20 mouse cellular contexts compared by ENCODE assay signal in genomic region chr2:114058226-114058796, GRCm38 (mm10). TPM values are rescaled to one million over a fixed set of nuclear protein-coding genes. Genes with fewer than 3 reads are reported as not detected.
DNase-seq lines count a peak whose midpoint lies in the region; ATAC-seq and TF ChIP-seq lines count a peak whose summit lies in the region.
"Had no signal": no experiment of that assay in that cellular context is flagged by ENCODE, and none has a peak within 500 bp of the region (broad histone marks: within the 10 kb centered on the region; RNA-seq: fewer than 3 reads in every experiment).

No protein-coding gene starts in this region.

- H3K9me3 ChIP-seq in heart, embryonic 16.5 days (replicated peaks; ENCODE audit: control insufficient read depth, low read length), result no peaks in the 10 kb centered on the region
- no peaks in the 10 kb centered on the region for H3K9me3 ChIP-seq in midbrain, embryonic 10.5 days (replicated peaks)
- H3K9me3 ChIP-seq: forebrain, embryonic 13.5 days; G1E; limb, embryonic 15.5 days; lung, embryonic 15.5 days; neural tube, embryonic 15.5 days had no signal

- peak overlapping the region; percentile 7; the same call in 1 of the 2 replicates for H3K4me3 ChIP-seq in heart, adult 2 months
- peak overlapping the region; percentile 35 for H3K4me3 ChIP-seq in heart, embryonic 16.5 days (ENCODE audit: low read length)
- no peak overlapping the region for H3K4me3 ChIP-seq in midbrain, embryonic 10.5 days
- H3K4me3 ChIP-seq: forebrain, embryonic 13.5 days; limb, embryonic 15.5 days; lung, embryonic 15.5 days; neural tube, embryonic 15.5 days had no signal

- no peak for TF ChIP-seq POLR2A in heart, adult 2 months (IDR thresholded peaks at IDR 0.05; ENCODE audit: insufficient read depth, low read depth, low read length)

- DNase-seq in adrenal gland, adult (ENCODE audit: inconsistent age in 2 of 2, low spot score in 1 of 2), result peak; percentile 35 to 70
- no peak for DNase-seq in adrenal gland, postnatal 4 days (ENCODE audit: low spot score in 2 of 2)
- peak in 1 of 2 experiments; percentile 55 for DNase-seq in heart, adult 2 months
- no peak for DNase-seq in heart, postnatal 36 days
- peak; percentile 4 for DNase-seq in ZHBTc4 (ENCODE audit: low read depth, low spot score)
- no peak for DNase-seq in midbrain, embryonic 10.5 days (ENCODE audit: low spot score)
- DNase-seq in left cerebral cortex, postnatal 14 days (ENCODE audit: low spot score in 2 of 2), result no peak
- DNase-seq: gastrocnemius, postnatal 10 days; kidney, adult 8-10 months; right cerebral cortex, adult 18-20 months had no signal

- peak overlapping the region; percentile 45; the same call in 1 of the 2 replicates for H3K9ac ChIP-seq in heart, adult 2 months (ENCODE audit: low read depth, low read length)
- H3K9ac ChIP-seq in heart, embryonic 16.5 days (ENCODE audit: low read length), result peak overlapping the region; percentile 64
- H3K9ac ChIP-seq: forebrain, embryonic 13.5 days; limb, embryonic 15.5 days; lung, embryonic 15.5 days; neural tube, embryonic 15.5 days had no signal

- H3K27me3 ChIP-seq in heart, adult 2 months (ENCODE audit: control insufficient read depth, insufficient read depth, low read length), result no peaks in the 10 kb centered on the region
- H3K27me3 ChIP-seq in heart, embryonic 16.5 days (ENCODE audit: control insufficient read depth, insufficient read depth, low read length), result no peaks in the 10 kb centered on the region
- no peaks in the 10 kb centered on the region; the same call in 1 of the 2 replicates for H3K27me3 ChIP-seq in midbrain, embryonic 10.5 days (ENCODE audit: low read depth, poor library complexity, severe bottlenecking)
- H3K27me3 ChIP-seq: forebrain, embryonic 13.5 days; limb, embryonic 15.5 days; lung, embryonic 15.5 days; neural tube, embryonic 15.5 days had no signal

- H3K4me1 ChIP-seq in heart, adult 2 months (ENCODE audit: control insufficient read depth, insufficient read depth, low read length), result no peaks in the 10 kb centered on the region; the same call in 1 of the 2 replicates
- peaks cover 6% of the 10 kb centered on the region for H3K4me1 ChIP-seq in heart, embryonic 16.5 days (ENCODE audit: control insufficient read depth, insufficient read depth, low read length)
- peaks cover 14% of the 10 kb centered on the region for H3K4me1 ChIP-seq in midbrain, embryonic 10.5 days
- H3K4me1 ChIP-seq: neural tube, embryonic 15.5 days had no signal

- WGBS in heart, adult 2 months, result 59% methylated on average over 10 of the region's 10 CpGs
- 45% methylated on average over 10 of the region's 10 CpGs for WGBS in heart, embryonic 16.5 days
- WGBS in midbrain, embryonic 10.5 days, result 93% methylated on average over 10 of the region's 10 CpGs

- H3K36me3 ChIP-seq in heart, adult 2 months (ENCODE audit: control insufficient read depth, insufficient read depth, low read length), result peaks cover 27% of the 10 kb centered on the region
- H3K36me3 ChIP-seq in heart, embryonic 16.5 days (ENCODE audit: control insufficient read depth, insufficient read depth), result peaks cover 3% of the 10 kb centered on the region; the same call in 1 of the 2 replicates
- H3K36me3 ChIP-seq in midbrain, embryonic 10.5 days, result no peaks in the 10 kb centered on the region
- H3K36me3 ChIP-seq: G1E; limb, embryonic 15.5 days; lung, embryonic 15.5 days; neural tube, embryonic 15.5 days had no signal

- peak overlapping the region; percentile 80 for H3K27ac ChIP-seq in heart, adult 2 months
- H3K27ac ChIP-seq in heart, embryonic 16.5 days (ENCODE audit: low read length), result peak overlapping the region; percentile 96
- no peak overlapping the region for H3K27ac ChIP-seq in midbrain, embryonic 10.5 days (replicated peaks)
- H3K27ac ChIP-seq: forebrain, embryonic 13.5 days; limb, embryonic 15.5 days; lung, embryonic 15.5 days; neural tube, embryonic 15.5 days had no signal

- ATAC-seq in heart, embryonic 16.5 days (replicated peaks; ENCODE audit: extremely low read depth, insufficient read depth, low FRiP score), result no peak

- peak overlapping the region; percentile 59 for H3K4me2 ChIP-seq in heart, embryonic 16.5 days (ENCODE audit: low read depth, low read length)
- H3K4me2 ChIP-seq: forebrain, embryonic 13.5 days; limb, embryonic 15.5 days; neural tube, embryonic 15.5 days had no signal

- no peaks in the 10 kb centered on the region for H3K79me2 ChIP-seq in heart, adult 2 months (replicated peaks; ENCODE audit: control insufficient read depth, insufficient read depth, low read length)

- intact Hi-C loops in heart, adult 2 months (cut with DNase I), result loop anchor here (5.0 kb wide), 1 partner anchor 191 kb away; no protein-coding TSS in a partner anchor
- intact Hi-C loops in heart, postnatal 36 days (cut with DNase I), result loop anchor here (5.0 kb wide), 1 partner anchor 74 kb away; no protein-coding TSS in a partner anchor
- intact Hi-C loops in left cerebral cortex, postnatal 14 days (cut with DNase I), result no loop called here

- no peak for TF ChIP-seq EP300 in heart, adult 2 months (IDR thresholded peaks at IDR 0.05; ENCODE audit: insufficient read depth, low read depth, low read length)

- no peak for TF ChIP-seq CTCF in heart, adult 2 months (IDR thresholded peaks at IDR 0.05)

RNA-seq across cellular contexts. Expression of gene Actc1, which starts 5.0 kb away (rescaled TPM):
- total RNA-seq in adrenal gland, postnatal 4 days (2021), result 10 to 100 TPM in 1 of 2 experiments, 1 to 10 TPM in 1; 7.6 to 23.1 TPM
- over 10,000 TPM in 1 of 2 experiments, 1,000 to 10,000 TPM in 1; 9,778 to 11,260 TPM for total RNA-seq in heart, adult 2 months (2021)
- 24,627 and 41,572 TPM in 2 replicates for polyA plus RNA-seq in heart, adult 2 months (2012; rRNA removed)
- total RNA-seq in heart, postnatal 36 days (2021), result over 10,000 TPM; 11,974 to 14,041 TPM
- 15,141 and 15,377 TPM in 2 replicates for polyA plus RNA-seq in heart, embryonic 16.5 days (2015; fragmentation: Nextera tagmentation; extraction: Ambion mirVana)
- 3.1 and 3.6 TPM in 2 replicates for polyA plus RNA-seq in midbrain, embryonic 10.5 days (2016; fragmentation: Nextera tagmentation; extraction: Ambion mirVana)
- not detected for total RNA-seq in left cerebral cortex, postnatal 14 days (2021)
- total RNA-seq: G1E; layer of hippocampus, adult 18-20 months; megakaryocyte, adult 5-6 weeks had no signal
- polyA plus RNA-seq: G1E had no signal

RNA-seq across cellular contexts. Expression of gene Gjd2, which starts 44.9 kb away (rescaled TPM):
- 10 to 100 TPM; 20.5 to 21.3 TPM for total RNA-seq in adrenal gland, postnatal 4 days (2021)
- total RNA-seq in heart, adult 2 months (2021), result not detected
- polyA plus RNA-seq in heart, adult 2 months (2012; rRNA removed), result 0.06 TPM in 1 of 2 replicates, not detected in the other
- not detected for total RNA-seq in heart, postnatal 36 days (2021)
- polyA plus RNA-seq in heart, embryonic 16.5 days (2015; fragmentation: Nextera tagmentation; extraction: Ambion mirVana), result 0.07 TPM in 1 of 2 replicates, not detected in the other
- 0.44 and 1.1 TPM in 2 replicates for polyA plus RNA-seq in midbrain, embryonic 10.5 days (2016; fragmentation: Nextera tagmentation; extraction: Ambion mirVana)
- total RNA-seq in left cerebral cortex, postnatal 14 days (2021), result 10 to 100 TPM; 14.5 to 16.1 TPM
- total RNA-seq: G1E; gastrocnemius, postnatal 10 days; megakaryocyte, adult 5-6 weeks had no signal
- polyA plus RNA-seq: G1E; spleen, adult 2 months; urinary bladder, adult 2 months had no signal

Comparison
In these comparisons a context has a peak if more than half of its experiments do, and no peak if none do; other contexts are left out.
1. DNase-seq: peak in adrenal gland, adult (2 of 2) and ZHBTc4 (single experiment); none in adrenal gland, postnatal 4 days (0 of 2), heart, postnatal 36 days (0 of 2), midbrain, embryonic 10.5 days (single experiment) and left cerebral cortex, postnatal 14 days (0 of 2).
2. RNA of gene Actc1, which starts 5.0 kb away (total RNA-seq): 11,974 to 14,041 TPM in heart, postnatal 36 days and 9,778 to 11,260 TPM in heart, adult 2 months; 7.6 to 23.1 TPM in adrenal gland, postnatal 4 days and not detected in left cerebral cortex, postnatal 14 days; every median in the first group is over 100 times any median in the second.
3. RNA of gene Gjd2, which starts 44.9 kb away (total RNA-seq): 20.5 to 21.3 TPM in adrenal gland, postnatal 4 days and 14.5 to 16.1 TPM in left cerebral cortex, postnatal 14 days; not detected in heart, adult 2 months and not detected in heart, postnatal 36 days; every median in the first group is over 10 times any median in the second.